In the genomic region with DNA sequence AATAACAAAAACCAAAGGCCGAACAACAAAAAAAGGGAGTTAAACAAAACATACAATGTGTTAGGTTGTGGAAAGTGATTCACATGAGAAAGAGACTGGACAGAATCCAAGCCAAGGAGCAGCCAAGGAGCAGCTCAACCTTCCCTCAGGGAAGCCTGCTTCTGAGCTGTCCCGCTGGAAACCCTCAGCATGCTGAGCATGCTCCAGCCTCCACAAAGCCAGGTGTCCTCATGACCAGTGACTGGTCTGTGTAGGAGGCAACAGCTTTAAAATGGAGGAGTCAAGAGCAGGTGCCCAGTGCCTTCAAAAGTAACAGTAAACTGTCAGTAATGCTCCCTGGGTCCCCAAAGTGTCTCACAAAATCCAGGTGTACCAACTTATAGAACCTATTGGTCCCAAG, we compare ENCODE assay signal across 17 mouse cellular contexts. TPM values are rescaled to one million over a fixed set of nuclear protein-coding genes. Genes with fewer than 3 reads are reported as not detected.
"Had no signal": no experiment of that assay in that cellular context is flagged by ENCODE, and none has a peak within 500 bp of the region (broad histone marks: within the 10 kb centered on the region; RNA-seq: fewer than 3 reads in every experiment).

No protein-coding gene starts in this region.

- H3K9me3 ChIP-seq: limb, embryonic 12.5 days; liver, embryonic 15.5 days; midbrain, embryonic 10.5 days; neural tube, embryonic 12.5 days had no signal

- H3K9ac ChIP-seq: limb, embryonic 12.5 days; liver, embryonic 15.5 days; neural tube, embryonic 12.5 days had no signal

- H3K4me1 ChIP-seq: limb, embryonic 12.5 days; neural tube, embryonic 12.5 days had no signal

- H3K4me3 ChIP-seq: layer of hippocampus, adult 2 months; limb, embryonic 12.5 days; liver, embryonic 15.5 days; midbrain, embryonic 10.5 days; neural tube, embryonic 12.5 days had no signal

- H3K36me3 ChIP-seq: limb, embryonic 12.5 days; liver, embryonic 15.5 days; midbrain, embryonic 10.5 days; neural tube, embryonic 12.5 days had no signal

- ATAC-seq: intestine, postnatal 0 days; lung, postnatal 0 days had no signal

- H3K27ac ChIP-seq: layer of hippocampus, adult 2 months; limb, embryonic 12.5 days; liver, embryonic 15.5 days; midbrain, embryonic 10.5 days; neural tube, embryonic 12.5 days had no signal

- H3K4me2 ChIP-seq: limb, embryonic 12.5 days; liver, embryonic 11.5 days; liver, embryonic 15.5 days; neural tube, embryonic 12.5 days had no signal

- H3K27me3 ChIP-seq: limb, embryonic 12.5 days; liver, embryonic 15.5 days; neural tube, embryonic 12.5 days had no signal

- DNase-seq: kidney, adult 9 months; kidney, postnatal 10 days; kidney, postnatal 4 days; lung, adult 2 months; lung, postnatal 4 days; midbrain, embryonic 14.5 days; right cerebral cortex, postnatal 4 days; thymus, postnatal 4 days had no signal

RNA-seq across cellular contexts. Expression of a gene that starts 28.4 kb away (rescaled TPM):
- total RNA-seq: neutrophil, adult 5-6 weeks had no signal
